Mouse (Mus musculus) hindbrain, postnatal 0 days (tissue): ENCODE data around the gene Stat5b. TPM values are rescaled to one million over a fixed set of nuclear protein-coding genes. Genes with fewer than 3 reads are reported as not detected.

ENCODE experiments used
- ATAC-seq: fragments of 200-750 bp; cut with Nextera tagmentation; 2 replicates; pipeline ENCODE4 v1.8.0; 2017; ENCODE audit warnings: mild to moderate bottlenecking, moderate TSS enrichment, moderate library complexity
- DNase-seq: peaks from one replicate; pipeline ENCODE4 v3.0.0-alpha.2; 2015; ENCODE audit warnings: low spot score
- H3K27ac ChIP-seq: fragments of 300-500 bp; sonication (generic); 2 replicates; pipeline ENCODE4 v1.5.1; 2014; ENCODE audit warnings: mild to moderate bottlenecking
- H3K27me3 ChIP-seq: fragments of 300-500 bp; sonication (generic); 2 replicates; pipeline ENCODE4 v1.6.1; 2014; ENCODE audit warnings: low read length, mixed read lengths; ENCODE audit not compliant: insufficient read depth
- H3K36me3 ChIP-seq: fragments of 300-500 bp; sonication (generic); 2 replicates; pipeline ENCODE4 v1.6.1; 2014; ENCODE audit warnings: low read length, mixed read lengths; ENCODE audit not compliant: insufficient read depth
- H3K4me1 ChIP-seq: fragments of 300-500 bp; sonication (generic); 2 replicates; pipeline ENCODE4 v1.6.1; 2014; ENCODE audit warnings: antibody characterized with exemption, low read length, mixed read lengths; ENCODE audit not compliant: insufficient read depth
- H3K4me2 ChIP-seq: fragments of 300-500 bp; sonication (generic); 2 replicates; pipeline ENCODE4 v1.6.1; 2014; ENCODE audit warnings: low read depth, mild to moderate bottlenecking, low read length, moderate library complexity, mixed read lengths
- H3K4me3 ChIP-seq: fragments of 300-500 bp; sonication (generic); 2 replicates; pipeline ENCODE4 v1.5.1; 2014; ENCODE audit warnings: low read length
- H3K9ac ChIP-seq: fragments of 300-500 bp; sonication (generic); replicated peaks from 2 replicates; pipeline ENCODE4 v1.6.1; 2014; ENCODE audit warnings: mild to moderate bottlenecking, low read length, moderate library complexity, mixed read lengths
- H3K9me3 ChIP-seq: fragments of 300-500 bp; sonication (generic); 2 replicates; pipeline ENCODE4 v1.6.1; 2016; ENCODE audit warnings: low read length, mixed read lengths
- CTCF ChIP-seq: IDR thresholded peaks from 2 replicates; pipeline ENCODE4 v1.5.1; 2016; ENCODE audit warnings: antibody characterized with exemption, control low read depth, low read depth
- WGBS: fragments of 180-500 bp; shearing (Covaris S2); extraction: QIAGEN DNeasy Blood & Tissue Kit; methylation state at CpG from one replicate; pipeline ENCODE4 v1.1.7; 2014; 5-methylcytosine and 5-hydroxymethylcytosine counted together
- polyA plus RNA-seq: library from polyadenylated mRNA; unstranded; fragments of >200 nt; fragmentation: Nextera tagmentation; extraction: Ambion mirVana; gene quantifications from 2 replicates; pipeline ENCODE4 v1.2.1, GENCODE M21; 2015
- total RNA-seq: library from RNA; depleted of rRNA; stranded (reverse); fragments of >200 nt; gene quantifications from 2 replicates; pipeline ENCODE4 v1.2.3, GENCODE M21; 2014

Gene Stat5b
- total and polyA plus RNA-seq, 2 experiments from 2014 or later, result 12.8 to 25.0 TPM

- no peak for TF ChIP-seq CTCF
- Histone ChIP-seq H3K36me3 (peaks cover 3% of the 10 kb centered on the region; the same call in 1 of the 2 replicates), H3K4me1 (no peaks in the 10 kb centered on the region), H3K4me3 (no peak overlapping the region), H3K27me3 (no peaks in the 10 kb centered on the region), H3K9ac (0 out of 2 replicates have a peak overlapping the region, but pooled peaks have one; percentile 2), H3K27ac (no peak overlapping the region), H3K9me3 (no peaks in the 10 kb centered on the region), H3K4me2 (no peak overlapping the region)
- ATAC-seq (no peak), DNase-seq (no peak)
- WGBS, result 72% methylated on average over 5 of the region's 5 CpGs
These were observed 103.4 kb downstream of the Stat5b start for GRCm38 (mm10) chr11:100747114-100747513.

DNA sequence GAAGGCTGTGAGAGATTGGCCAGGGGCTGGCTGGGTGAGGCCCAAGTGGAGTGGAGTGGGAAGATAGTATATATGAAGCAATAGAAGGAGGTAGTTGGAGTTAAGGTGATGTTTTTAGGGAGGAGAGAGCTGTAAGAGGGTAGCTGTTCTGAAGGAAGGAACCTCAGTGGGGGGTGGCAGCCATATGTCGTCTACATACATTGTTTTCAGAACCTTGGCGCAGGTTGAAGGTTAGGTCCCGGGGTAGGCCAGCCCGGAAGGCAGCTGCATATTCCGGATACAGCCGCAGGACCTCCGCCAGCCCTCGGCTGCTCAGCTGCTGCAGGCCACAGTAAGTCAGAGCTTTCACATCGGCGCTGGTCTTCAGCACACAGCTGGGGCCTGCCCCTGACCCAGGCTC lies 104.0 kb downstream of the Stat5b start:
- Histone ChIP-seq H3K4me3 (no peak overlapping the region), H3K4me2 (no peak overlapping the region), H3K4me1 (no peaks in the 10 kb centered on the region), H3K27me3 (no peaks in the 10 kb centered on the region), H3K9ac (0 out of 2 replicates have a peak overlapping the region, but pooled peaks have one; percentile 2), H3K9me3 (no peaks in the 10 kb centered on the region), H3K36me3 (peaks cover 3% of the 10 kb centered on the region; the same call in 1 of the 2 replicates), H3K27ac (no peak overlapping the region)
- ATAC-seq (no peak), DNase-seq (no peak)
- WGBS, result 76% methylated on average over 10 of the region's 10 CpGs
- no peak for TF ChIP-seq CTCF

GRCm38 (mm10) chr11:100745085-100745484 lies 105.4 kb downstream of the Stat5b start:
- ATAC-seq (peak; percentile 52; the same call in 1 of the 2 replicates), DNase-seq (peak; percentile 79)
- no peaks in the 10 kb centered on the region for H3K4me1 ChIP-seq
- peaks cover 3% of the 10 kb centered on the region; the same call in 1 of the 2 replicates for H3K36me3 ChIP-seq
- no peaks in the 10 kb centered on the region for H3K27me3 ChIP-seq
- 10% methylated on average over 6 of the region's 6 CpGs for WGBS
- H3K9me3 ChIP-seq, result no peaks in the 10 kb centered on the region
- no peak overlapping the region for H3K9ac ChIP-seq
- TF ChIP-seq CTCF, result peak; percentile 84
- H3K27ac ChIP-seq, result no peak overlapping the region
- H3K4me2 ChIP-seq, result no peak overlapping the region
- H3K4me3 ChIP-seq, result no peak overlapping the region

GRCm38 (mm10) chr11:100741348-100741747 lies 109.2 kb downstream of the Stat5b start:
- H3K4me2 ChIP-seq, result no peak overlapping the region
- H3K4me3 ChIP-seq, result no peak overlapping the region
- no peak overlapping the region for H3K27ac ChIP-seq
- H3K9me3 ChIP-seq, result no peaks in the 10 kb centered on the region
- no peak for TF ChIP-seq CTCF
- H3K27me3 ChIP-seq, result no peaks in the 10 kb centered on the region
- no peaks in the 10 kb centered on the region for H3K36me3 ChIP-seq
- DNase-seq, result no peak
- no peak for ATAC-seq
- H3K9ac ChIP-seq, result no peak overlapping the region
- peaks cover 9% of the 10 kb centered on the region for H3K4me1 ChIP-seq
- 62% methylated on average over 6 of the region's 6 CpGs for WGBS

DNA sequence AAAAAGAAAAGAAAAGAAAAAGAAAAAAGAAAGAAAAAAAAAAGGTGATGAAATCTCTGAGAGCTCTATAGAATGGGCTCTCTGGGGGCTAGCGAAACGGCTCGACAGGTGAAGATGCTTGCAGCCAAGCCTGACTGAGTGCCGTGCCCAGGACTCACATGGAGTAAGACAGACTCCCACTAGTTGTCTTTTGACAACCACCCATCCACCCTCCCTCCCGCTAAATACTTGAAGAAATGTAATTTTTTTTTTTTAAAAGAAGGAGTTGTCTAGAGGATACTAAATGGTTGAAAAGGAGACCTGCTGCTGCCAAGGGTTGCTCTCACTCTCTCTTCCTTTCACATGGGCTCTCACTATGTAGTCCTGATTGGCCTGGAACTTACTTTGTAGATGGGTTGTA lies 111.8 kb downstream of the Stat5b start:
- DNase-seq, result no peak
- H3K27ac ChIP-seq, result peak overlapping the region; percentile 83
- peak overlapping the region; percentile 56 for H3K4me2 ChIP-seq
- H3K27me3 ChIP-seq, result no peaks in the 10 kb centered on the region
- 9% methylated on average over 5 of the region's 5 CpGs for WGBS
- H3K4me3 ChIP-seq, result peak overlapping the region; percentile 84
- H3K9me3 ChIP-seq, result no peaks in the 10 kb centered on the region
- no peak for ATAC-seq
- H3K9ac ChIP-seq, result peak overlapping the region; percentile 44
- H3K4me1 ChIP-seq, result peaks cover 13% of the 10 kb centered on the region
- H3K36me3 ChIP-seq, result no peaks in the 10 kb centered on the region
- no peak for TF ChIP-seq CTCF

DNA sequence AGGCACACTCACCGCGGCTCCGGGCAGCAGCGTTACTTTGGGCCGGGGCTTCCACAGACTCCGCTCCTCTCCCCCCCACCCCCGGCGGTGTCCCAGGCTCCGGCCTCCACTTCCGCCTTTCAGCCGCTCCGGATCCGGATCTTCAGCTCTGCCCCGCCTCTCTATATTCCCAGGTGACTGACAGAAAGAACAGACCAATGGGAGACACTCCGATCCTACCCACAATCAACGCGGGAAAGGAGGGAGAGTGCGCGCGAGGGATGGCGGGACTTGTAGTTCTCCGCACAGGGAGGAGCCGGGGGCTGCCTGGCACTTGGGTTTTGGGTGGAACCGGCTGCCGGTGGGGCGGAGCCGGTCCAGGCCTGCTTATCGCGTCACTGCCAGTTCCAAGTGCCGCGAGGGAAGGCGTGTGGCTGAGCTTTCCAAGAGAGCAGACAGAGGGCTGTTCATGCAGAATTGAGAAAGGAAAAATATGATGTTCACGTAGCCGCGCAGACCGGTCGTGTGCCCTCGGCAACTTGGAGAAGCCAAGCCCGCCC lies 112.4 kb downstream of the Stat5b start, which contains the start of gene Rab5c:
Rab5c (minus strand) TSS at position 150 of the 539 bp plus-strand sequence.
- ATAC-seq (peak; percentile 99), DNase-seq (peak; percentile 99)
- no peaks in the 10 kb centered on the region for H3K9me3 ChIP-seq
- peaks cover 13% of the 10 kb centered on the region for H3K4me1 ChIP-seq
- peak within 1 kb of the TSS; percentile 84 for H3K4me2 ChIP-seq
- peak within 1 kb of the TSS; percentile 73 for H3K9ac ChIP-seq
- peak within 1 kb of the TSS; percentile 83 for H3K27ac ChIP-seq
- peak; percentile 37; the same call in 1 of the 2 replicates for TF ChIP-seq CTCF
- H3K36me3 ChIP-seq, result no peaks in the 10 kb centered on the region
- no peaks in the 10 kb centered on the region for H3K27me3 ChIP-seq
- H3K4me3 ChIP-seq, result peak within 1 kb of the TSS; percentile 84
- WGBS, result under 1% methylated on average over 39 of the region's 39 CpGs

GRCm38 (mm10) chr11:100737105-100737733 lies 113.3 kb downstream of the Stat5b start:
- Histone ChIP-seq H3K4me2 (peak overlapping the region; percentile 84), H3K4me1 (peaks cover 13% of the 10 kb centered on the region), H3K9ac (peak overlapping the region; percentile 73), H3K4me3 (peak overlapping the region; percentile 84), H3K9me3 (no peaks in the 10 kb centered on the region), H3K27me3 (no peaks in the 10 kb centered on the region), H3K36me3 (no peaks in the 10 kb centered on the region), H3K27ac (peak overlapping the region; percentile 72; the same call in 1 of the 2 replicates)
- DNase-seq, result no peak
- WGBS, result 3% methylated on average over 13 of the region's 13 CpGs
- TF ChIP-seq CTCF, result no peak
- no peak for ATAC-seq
